Mouse (Mus musculus) cortical plate, adult 2 months (tissue): ENCODE data around the gene Mlip. TPM values are rescaled to one million over a fixed set of nuclear protein-coding genes. Genes with fewer than 3 reads are reported as not detected.
A peak's percentile ranks its signal among the peaks of the same experiment; 100 is the strongest.

Experiments
- H3K27ac ChIP-seq: fragments of 200-500 bp; 2 replicates; pipeline ENCODE4 v1.5.1; 2012; ENCODE audit warnings: low read length, control low read depth, inconsistent platforms; ENCODE audit not compliant: insufficient read depth
- H3K4me1 ChIP-seq: fragments of 200-500 bp; 2 replicates; pipeline ENCODE4 v1.6.1; 2011; ENCODE audit warnings: low read length; ENCODE audit not compliant: control insufficient read depth, insufficient read depth
- H3K4me3 ChIP-seq: fragments of 200-500 bp; 2 replicates; pipeline ENCODE4 v1.5.1; 2011; ENCODE audit warnings: mild to moderate bottlenecking, low read length, control low read depth; ENCODE audit not compliant: insufficient read depth
- CTCF ChIP-seq: fragments of 200-500 bp; IDR thresholded peaks from 2 replicates; pipeline ENCODE4 v1.5.1; 2011; ENCODE audit warnings: mild to moderate bottlenecking, control low read depth, low read length; ENCODE audit not compliant: insufficient read depth; ENCODE audit errors: extremely low read depth
- POLR2A ChIP-seq: fragments of 200-500 bp; IDR thresholded peaks from 2 replicates; pipeline ENCODE4 v1.6.1; 2011; ENCODE audit warnings: mild to moderate bottlenecking, low read length, control low read depth; ENCODE audit not compliant: insufficient read depth; ENCODE audit errors: extremely low read depth
- polyA plus RNA-seq: library from polyadenylated mRNA; depleted of rRNA; stranded (reverse); fragments of >200 nt; gene quantifications from 2 replicates; pipeline ENCODE4 v1.2.3, GENCODE M21; 2012

Mlip gene
- polyA plus RNA-seq, 1 experiment = 82.2 TPM

GRCm38 (mm10) chr9:77359278-77359973, 6.7 kb upstream of the Mlip start:
- Histone ChIP-seq H3K4me3 (no peak overlapping the region), H3K27ac (no peak overlapping the region), H3K4me1 (no peaks in the 10 kb centered on the region)
- TF ChIP-seq CTCF = no peak
- TF ChIP-seq POLR2A = no peak

DNA sequence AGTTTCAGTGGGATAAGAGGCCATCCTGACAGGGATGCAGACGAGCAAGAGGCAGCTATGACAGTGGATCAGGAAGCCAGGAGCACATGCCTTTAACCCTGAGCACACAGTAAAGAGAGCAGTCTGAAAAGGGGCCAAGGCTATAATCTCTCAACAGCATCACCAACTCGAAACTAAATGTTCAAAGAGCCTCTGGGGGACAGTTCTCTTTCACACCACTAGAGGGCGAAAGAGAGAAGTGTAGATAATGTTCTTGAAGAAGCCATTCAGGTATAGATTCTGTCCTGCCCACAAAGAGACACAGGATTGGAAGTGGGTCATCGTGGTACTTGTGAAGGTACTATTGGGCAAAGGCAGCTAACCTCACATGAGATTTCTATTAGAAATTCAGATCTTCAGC, 1.2 kb upstream of the Mlip start:
- Histone ChIP-seq H3K4me1 (no peaks in the 10 kb centered on the region), H3K27ac (no peak overlapping the region)

DNA sequence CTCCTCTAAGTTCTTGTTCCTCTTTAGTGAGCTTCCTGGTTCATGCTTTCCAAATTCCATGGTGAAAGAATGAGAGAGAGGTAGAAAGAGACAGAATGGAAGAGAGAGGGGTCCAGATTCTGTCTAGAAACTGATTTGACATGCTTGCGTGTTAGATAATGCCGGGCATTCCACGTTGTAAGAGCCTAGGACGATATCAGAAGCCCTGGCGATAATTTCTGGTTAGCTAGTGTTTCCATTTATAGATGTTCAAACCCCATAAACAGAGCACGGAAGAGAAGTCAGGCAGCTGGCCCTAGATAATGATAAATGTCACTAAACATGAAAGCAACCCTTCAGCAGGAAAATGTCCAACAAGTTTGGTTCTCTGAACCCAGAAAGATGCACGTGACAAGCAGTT, 5.1 kb downstream of the Mlip start:
- H3K27ac ChIP-seq = no peak overlapping the region
- TF ChIP-seq CTCF (no peak), POLR2A (no peak)
- H3K4me3 ChIP-seq = no peak overlapping the region
- no peaks in the 10 kb centered on the region for H3K4me1 ChIP-seq

More for the DNA sequence above, 1.2 kb upstream of the Mlip start:
- TF ChIP-seq CTCF = no peak
- no peak overlapping the region for H3K4me3 ChIP-seq

- no peak for TF ChIP-seq POLR2A
- TF ChIP-seq CTCF = no peak
- Histone ChIP-seq H3K4me3 (no peak overlapping the region), H3K4me1 (no peaks in the 10 kb centered on the region), H3K27ac (no peak overlapping the region)
These were observed 8.5 kb downstream of the Mlip start for GRCm38 (mm10) chr9:77344318-77344717.

- no peaks in the 10 kb centered on the region for H3K4me1 ChIP-seq
These were observed 12.5 kb downstream of the Mlip start for GRCm38 (mm10) chr9:77340159-77340862.

GRCm38 (mm10) chr9:77339571-77340148, 13.1 kb downstream of the Mlip start:
- H3K4me3 ChIP-seq = peak overlapping the region; percentile 24
- no peak for TF ChIP-seq POLR2A
- no peak for TF ChIP-seq CTCF
- no peaks in the 10 kb centered on the region for H3K4me1 ChIP-seq
- peak overlapping the region; percentile 13 for H3K27ac ChIP-seq

More at GRCm38 (mm10) chr9:77340159-77340862, 12.5 kb downstream of the Mlip start:
- peak overlapping the region; percentile 24 for H3K4me3 ChIP-seq
- TF ChIP-seq POLR2A (peak; percentile 56; the same call in 1 of the 2 replicates), CTCF (no peak)
- peak overlapping the region; percentile 13 for H3K27ac ChIP-seq

- no peak overlapping the region for H3K27ac ChIP-seq
- TF ChIP-seq POLR2A = no peak
- TF ChIP-seq CTCF = no peak
These were observed 17.4 kb downstream of the Mlip start for GRCm38 (mm10) chr9:77335370-77335769.

GRCm38 (mm10) chr9:77318346-77318745, 34.4 kb downstream of the Mlip start:
- H3K27ac ChIP-seq = no peak overlapping the region
- H3K4me3 ChIP-seq = no peak overlapping the region
- no peaks in the 10 kb centered on the region for H3K4me1 ChIP-seq
- no peak for TF ChIP-seq CTCF
- TF ChIP-seq POLR2A = no peak

More at GRCm38 (mm10) chr9:77335370-77335769, 17.4 kb downstream of the Mlip start:
- Histone ChIP-seq H3K4me1 (no peaks in the 10 kb centered on the region), H3K4me3 (no peak overlapping the region)

GRCm38 (mm10) chr9:77310548-77310947, 42.2 kb downstream of the Mlip start:
- TF ChIP-seq CTCF = no peak
- TF ChIP-seq POLR2A = no peak
- Histone ChIP-seq H3K4me3 (no peak overlapping the region), H3K4me1 (peaks cover 3% of the 10 kb centered on the region; the same call in 1 of the 2 replicates), H3K27ac (no peak overlapping the region)
